26 mouse cellular contexts compared by ENCODE assay signal in the genomic region with DNA sequence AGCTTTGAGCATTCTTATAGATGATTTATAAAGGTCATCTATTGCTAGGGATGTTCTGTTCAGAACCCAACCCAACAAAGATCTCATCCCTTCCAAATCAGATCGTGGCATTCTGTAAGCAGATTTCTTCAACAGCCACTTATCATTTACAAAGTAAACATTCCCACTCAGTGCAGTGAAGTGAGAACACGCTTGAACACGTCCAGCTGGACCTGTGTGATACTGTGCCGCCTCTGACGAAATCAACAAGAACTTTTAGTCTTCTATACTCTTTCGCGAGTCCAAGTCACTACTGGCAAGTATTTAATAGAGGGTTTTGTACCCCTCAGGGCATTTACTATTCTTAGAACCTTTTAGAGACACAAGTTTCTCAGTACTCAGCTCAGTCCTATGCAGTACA. TPM values are rescaled to one million over a fixed set of nuclear protein-coding genes. Genes with fewer than 3 reads are reported as not detected.
DNase-seq lines count a peak whose midpoint lies in the region; ATAC-seq and TF ChIP-seq lines count a peak whose summit lies in the region.
"Had no signal": no experiment of that assay in that cellular context is flagged by ENCODE, and none has a peak within 500 bp of the region (broad histone marks: within the 10 kb centered on the region; RNA-seq: fewer than 3 reads in every experiment).

No protein-coding gene starts in this region.

- no peaks in the 10 kb centered on the region for H3K27me3 ChIP-seq in lung, embryonic 14.5 days (ENCODE audit: insufficient read depth, low read length)
- H3K27me3 ChIP-seq in stomach, postnatal 0 days (ENCODE audit: control insufficient read depth, insufficient read depth, low read length): no peaks in the 10 kb centered on the region
- H3K27me3 ChIP-seq in heart, adult 2 months (ENCODE audit: control insufficient read depth, insufficient read depth, low read length): no peaks in the 10 kb centered on the region
- H3K27me3 ChIP-seq: embryonic facial prominence, embryonic 15.5 days; forebrain, embryonic 15.5 days; heart, embryonic 12.5 days had no signal

- TF ChIP-seq EP300 in stomach, postnatal 0 days (optimal IDR thresholded peaks at IDR 0.05): no peak
- no peak for TF ChIP-seq EP300 in heart, adult 2 months (IDR thresholded peaks at IDR 0.05; ENCODE audit: insufficient read depth, low read depth, low read length)

- DNase-seq in lung, embryonic 14.5 days: peak; percentile 78
- DNase-seq in lung, adult 18-20 months: no peak
- DNase-seq in fat pad, adult 2 months (ENCODE audit: extremely low read depth, low read depth, low spot score): peak; percentile 74
- DNase-seq in lung, postnatal 14 days: peak; percentile 14
- DNase-seq in stomach, postnatal 0 days (ENCODE audit: low spot score): no peak
- DNase-seq in left cerebral cortex, postnatal 4 days: no peak
- DNase-seq in heart, adult 2 months: no peak
- DNase-seq: adrenal gland, postnatal 10 days; cerebellum, adult 11 months; cerebellum, adult 8-10 months; cerebellum, postnatal 14 days; embryo, embryonic 11 days; gastrocnemius, postnatal 14 days had no signal

- WGBS in lung, embryonic 14.5 days: 19% methylated on average over 7 of the region's 7 CpGs
- WGBS in stomach, postnatal 0 days: 21% methylated on average over 7 of the region's 7 CpGs
- WGBS in heart, adult 2 months: 73% methylated on average over 7 of the region's 7 CpGs

- no peaks in the 10 kb centered on the region for H3K9me3 ChIP-seq in lung, embryonic 14.5 days (ENCODE audit: low read depth, low read length)
- no peaks in the 10 kb centered on the region for H3K9me3 ChIP-seq in stomach, postnatal 0 days (ENCODE audit: control insufficient read depth, low read length)
- H3K9me3 ChIP-seq: embryonic facial prominence, embryonic 15.5 days; forebrain, embryonic 15.5 days; heart, embryonic 12.5 days; hindbrain, embryonic 10.5 days had no signal

- TF ChIP-seq CTCF in lung, embryonic 14.5 days (IDR thresholded peaks at IDR 0.05; ENCODE audit: low read depth): no peak
- TF ChIP-seq CTCF in stomach, postnatal 0 days (IDR thresholded peaks at IDR 0.05; ENCODE audit: low read depth): no peak
- no peak for TF ChIP-seq CTCF in heart, adult 2 months (IDR thresholded peaks at IDR 0.05)

- H3K4me1 ChIP-seq in lung, embryonic 14.5 days (ENCODE audit: insufficient read depth): no peaks in the 10 kb centered on the region
- H3K4me1 ChIP-seq in stomach, postnatal 0 days (replicated peaks; ENCODE audit: control insufficient read depth, insufficient read depth): no peaks in the 10 kb centered on the region; the same call in 1 of the 2 replicates
- H3K4me1 ChIP-seq in heart, adult 2 months (ENCODE audit: control insufficient read depth, insufficient read depth, low read length): no peaks in the 10 kb centered on the region
- H3K4me1 ChIP-seq: embryonic facial prominence, embryonic 15.5 days; forebrain, embryonic 15.5 days; heart, embryonic 12.5 days; hindbrain, embryonic 10.5 days had no signal

- H3K4me2 ChIP-seq in lung, embryonic 14.5 days: no peak overlapping the region
- H3K4me2 ChIP-seq in stomach, postnatal 0 days (replicated peaks; ENCODE audit: low read depth): no peak overlapping the region
- H3K4me2 ChIP-seq: embryonic facial prominence, embryonic 15.5 days; forebrain, embryonic 15.5 days; heart, embryonic 12.5 days had no signal

- no peaks in the 10 kb centered on the region for H3K79me2 ChIP-seq in heart, adult 2 months (replicated peaks; ENCODE audit: control insufficient read depth, insufficient read depth, low read length)

- peak; percentile 74 for ATAC-seq in lung, embryonic 14.5 days (ENCODE audit: insufficient read depth)
- ATAC-seq in stomach, postnatal 0 days (ENCODE audit: low FRiP score, low TSS enrichment): peak; percentile 49; the same call in 1 of the 2 replicates
- ATAC-seq: forebrain, embryonic 15.5 days had no signal

- no peak overlapping the region for H3K27ac ChIP-seq in lung, embryonic 14.5 days (ENCODE audit: low read depth)
- H3K27ac ChIP-seq in stomach, postnatal 0 days (replicated peaks): no peak overlapping the region
- H3K27ac ChIP-seq in heart, adult 2 months: no peak overlapping the region
- H3K27ac ChIP-seq: embryonic facial prominence, embryonic 15.5 days; forebrain, embryonic 15.5 days; hindbrain, embryonic 10.5 days had no signal

- intact Hi-C loops in left cerebral cortex, postnatal 4 days (cut with DNase I): no loop called here
- intact Hi-C loops in heart, adult 2 months (cut with DNase I): no loop called here

- H3K9ac ChIP-seq in lung, embryonic 14.5 days: no peak overlapping the region
- no peak overlapping the region for H3K9ac ChIP-seq in stomach, postnatal 0 days (ENCODE audit: low read length)
- H3K9ac ChIP-seq in heart, adult 2 months (ENCODE audit: low read depth, low read length): no peak overlapping the region
- H3K9ac ChIP-seq: embryonic facial prominence, embryonic 15.5 days; forebrain, embryonic 15.5 days; heart, embryonic 12.5 days had no signal

- H3K36me3 ChIP-seq in lung, embryonic 14.5 days (ENCODE audit: insufficient read depth): no peaks in the 10 kb centered on the region
- H3K36me3 ChIP-seq in stomach, postnatal 0 days (ENCODE audit: control insufficient read depth, insufficient read depth, low read length): no peaks in the 10 kb centered on the region
- H3K36me3 ChIP-seq in heart, adult 2 months (ENCODE audit: control insufficient read depth, insufficient read depth, low read length): no peaks in the 10 kb centered on the region
- H3K36me3 ChIP-seq: embryonic facial prominence, embryonic 15.5 days; forebrain, embryonic 15.5 days; heart, embryonic 12.5 days; hindbrain, embryonic 10.5 days had no signal

- H3K4me3 ChIP-seq in lung, embryonic 14.5 days (ENCODE audit: low read depth, low read length): no peak overlapping the region
- H3K4me3 ChIP-seq in stomach, postnatal 0 days (ENCODE audit: low read depth, low read length): no peak overlapping the region
- no peak overlapping the region for H3K4me3 ChIP-seq in heart, adult 2 months
- H3K4me3 ChIP-seq: embryonic facial prominence, embryonic 15.5 days; erythroblast, embryonic 14.5 days; forebrain, embryonic 15.5 days; heart, embryonic 12.5 days; hindbrain, embryonic 10.5 days had no signal

- TF ChIP-seq POLR2A in heart, adult 2 months (IDR thresholded peaks at IDR 0.05; ENCODE audit: insufficient read depth, low read depth, low read length): no peak

RNA-seq across cellular contexts. Expression of gene Sptssb, which starts 51.3 kb away (rescaled TPM):
- 9.8 and 10.8 TPM in 2 replicates for polyA plus RNA-seq in lung, embryonic 14.5 days (2014; fragmentation: Nextera tagmentation; extraction: Ambion mirVana)
- 539 and 549 TPM in 2 replicates for polyA plus RNA-seq in stomach, postnatal 0 days (2015; fragmentation: Nextera tagmentation; extraction: Ambion mirVana)
- total RNA-seq in left cerebral cortex, postnatal 4 days (2021): 1 to 10 TPM in 1 of 2 experiments, under 1 TPM in 1; 0.30 to 1.6 TPM
- not detected for total RNA-seq in heart, adult 2 months (2021)
- polyA plus RNA-seq in heart, adult 2 months (2012; rRNA removed): 0.41 TPM in 1 of 2 replicates, not detected in the other
- total RNA-seq: adrenal gland, postnatal 10 days; adrenal gland, postnatal 4 days; common myeloid progenitor, adult 5-6 weeks; gastrocnemius, postnatal 14 days; heart, adult 8-10 months; heart, postnatal 25 days; MEL had no signal
- polyA plus RNA-seq: C2C12; erythroblast, embryonic 14.5 days; forebrain, embryonic 11.5 days; gonadal fat pad, adult 2 months had no signal

Comparison
In these comparisons a context has a peak if more than half of its experiments do, and no peak if none do; other contexts are left out.
1. DNase-seq: peak in lung, embryonic 14.5 days (single experiment), fat pad, adult 2 months (single experiment) and lung, postnatal 14 days (single experiment); none in lung, adult 18-20 months (0 of 2), stomach, postnatal 0 days (single experiment), left cerebral cortex, postnatal 4 days (single experiment) and heart, adult 2 months (0 of 2).
2. RNA of gene Sptssb, which starts 51.3 kb away (polyA plus RNA-seq): 539 to 549 TPM in stomach, postnatal 0 days; 9.8 to 10.8 TPM in lung, embryonic 14.5 days and 0.41 TPM in heart, adult 2 months; every median in the first group is over 10 times any median in the second.